ENCODE assay signal across 1 mouse cellular context in the genomic region with DNA sequence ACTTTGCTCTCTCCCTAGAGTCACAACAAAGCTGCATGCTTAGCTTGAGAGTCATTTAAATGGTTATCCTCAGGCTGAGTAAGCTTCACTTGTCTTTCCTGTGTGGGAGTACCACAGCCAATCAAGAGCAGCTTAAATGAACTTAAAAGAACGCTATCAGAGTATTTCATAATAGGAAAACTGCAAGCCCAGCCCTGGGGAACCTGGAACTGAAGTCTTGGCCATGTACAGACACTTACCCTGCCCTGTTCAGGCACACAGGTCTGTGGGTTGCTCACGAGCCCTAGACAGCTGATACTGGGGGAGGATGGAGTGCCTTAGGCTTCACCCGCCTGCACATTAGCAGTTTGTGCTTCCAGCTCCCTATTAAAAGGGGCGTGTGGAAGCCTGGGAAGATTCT.
TF ChIP-seq lines count a peak whose summit lies in the region.

No protein-coding gene starts in this region.

TF ChIP-seq in myocyte, 11 proteins besides CTCF, POLR2A, EP300 and RAD21 (continued from another document):
- TF ChIP-seq REST (IDR thresholded peaks at IDR 0.05; ENCODE audit: insufficient read depth, insufficient read length), result no peak
- TF ChIP-seq MYOD1 (IDR thresholded peaks at IDR 0.05; ENCODE audit: control insufficient read depth in 1 of 3, insufficient read length in 2 of 3, low read depth in 2 of 3), result peak in 2 of 3 experiments; percentile 5 to 62
- no peak for TF ChIP-seq TCF3 (IDR thresholded peaks at IDR 0.05; ENCODE audit: insufficient read length, low read depth)
